Mouse (Mus musculus): ENCODE measurements around the gene Cyb561d1. TPM values are rescaled to one million over a fixed set of nuclear protein-coding genes. Genes with fewer than 3 reads are reported as not detected.
A peak's percentile ranks its signal among the peaks of the same experiment; 100 is the strongest.

The Cyb561d1 gene
- polyA plus RNA-seq, 1 experiment from 2014 or later = 2.8 TPM

DNA sequence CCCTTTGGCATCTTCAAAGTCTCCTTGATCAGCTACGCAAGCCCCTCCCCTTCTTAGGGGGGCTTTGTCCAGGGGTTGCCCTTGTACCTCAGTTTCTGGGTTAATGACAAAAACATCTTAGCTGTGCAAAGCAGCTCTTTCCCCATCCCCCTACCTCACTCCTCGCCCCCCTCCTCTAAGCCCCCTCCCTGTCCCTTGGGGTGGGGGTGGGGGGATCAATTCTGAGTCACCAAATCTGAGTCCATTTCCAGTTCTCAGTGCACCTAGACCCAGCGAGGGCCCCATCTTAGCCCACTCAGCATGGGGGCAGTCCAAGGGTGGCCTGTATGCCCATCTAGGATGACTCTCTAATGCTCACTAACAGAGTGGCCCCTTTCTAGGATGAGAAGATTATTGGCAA, 8.0 kb upstream of the Cyb561d1 start:
- 63% methylated on average over 3 of the region's 3 CpGs for WGBS
- no peaks in the 10 kb centered on the region for H3K9me3 ChIP-seq (ENCODE audit: control insufficient read depth, low read depth, low read length)
- ATAC-seq (ENCODE audit: insufficient number of reproducible peaks, insufficient read depth, low FRiP score, low read depth) = no peak
- no peak overlapping the region for H3K27ac ChIP-seq (ENCODE audit: low read length)
- peak overlapping the region; percentile 59 for H3K4me3 ChIP-seq (ENCODE audit: low read depth, low read length)
- H3K9ac ChIP-seq (replicated peaks; ENCODE audit: low read depth, low read length) = no peak overlapping the region; the same call in 1 of the 2 replicates
- peak overlapping the region; percentile 92 for H3K4me2 ChIP-seq (replicated peaks; ENCODE audit: low read depth, low read length)
- no peaks in the 10 kb centered on the region for H3K27me3 ChIP-seq (ENCODE audit: control insufficient read depth, insufficient read depth, low read length)
- peaks cover 16% of the 10 kb centered on the region for H3K4me1 ChIP-seq (ENCODE audit: control insufficient read depth, insufficient read depth, low read length)
- peaks cover 14% of the 10 kb centered on the region for H3K36me3 ChIP-seq (ENCODE audit: control insufficient read depth, insufficient read depth, low read length)

DNA sequence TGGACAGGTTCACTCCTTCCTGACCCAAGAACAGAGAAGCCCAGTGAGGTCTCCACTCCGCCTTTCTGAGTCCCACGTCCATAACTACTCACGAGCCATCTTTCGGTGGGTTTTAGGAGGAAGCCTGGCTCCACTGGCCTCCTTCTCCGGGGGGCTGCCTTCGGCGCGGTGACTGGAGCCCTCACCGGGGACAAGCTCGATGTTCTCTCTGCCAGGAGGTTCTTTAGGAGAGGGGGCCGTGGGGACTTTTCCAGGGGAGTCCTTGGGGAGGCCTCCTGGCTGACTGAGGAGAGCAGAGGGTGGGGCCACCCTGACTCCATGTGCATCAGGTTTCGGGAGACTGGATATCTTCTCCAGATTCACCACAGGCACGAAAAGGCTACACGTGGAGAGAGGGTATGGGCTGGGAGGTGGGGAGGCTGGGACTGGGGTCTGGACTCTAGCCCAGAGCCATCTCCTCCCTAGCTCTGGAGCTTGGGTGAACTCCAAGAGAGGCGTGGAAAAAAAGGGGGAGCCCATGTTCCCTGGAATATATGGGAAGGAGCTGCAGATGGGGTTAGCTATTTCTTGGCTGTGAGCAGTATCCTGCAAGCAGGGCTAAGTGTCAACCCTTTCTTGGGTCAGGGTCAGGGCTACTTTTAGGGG, 5.8 kb upstream of the Cyb561d1 start:
- Histone ChIP-seq H3K4me2 (replicated peaks; ENCODE audit: low read depth, low read length) (no peak overlapping the region), H3K36me3 (ENCODE audit: control insufficient read depth, insufficient read depth, low read length) (peaks cover 28% of the 10 kb centered on the region), H3K9ac (replicated peaks; ENCODE audit: low read depth, low read length) (no peak overlapping the region), H3K27ac (ENCODE audit: low read length) (no peak overlapping the region; the same call in 1 of the 2 replicates), H3K27me3 (ENCODE audit: control insufficient read depth, insufficient read depth, low read length) (no peaks in the 10 kb centered on the region), H3K4me3 (ENCODE audit: low read depth, low read length) (no peak overlapping the region), H3K9me3 (ENCODE audit: control insufficient read depth, low read depth, low read length) (no peaks in the 10 kb centered on the region), H3K4me1 (ENCODE audit: control insufficient read depth, insufficient read depth, low read length) (peaks cover 20% of the 10 kb centered on the region)
- WGBS = 72% methylated on average over 15 of the region's 15 CpGs
- no peak for ATAC-seq (ENCODE audit: insufficient number of reproducible peaks, insufficient read depth, low FRiP score, low read depth)

DNA sequence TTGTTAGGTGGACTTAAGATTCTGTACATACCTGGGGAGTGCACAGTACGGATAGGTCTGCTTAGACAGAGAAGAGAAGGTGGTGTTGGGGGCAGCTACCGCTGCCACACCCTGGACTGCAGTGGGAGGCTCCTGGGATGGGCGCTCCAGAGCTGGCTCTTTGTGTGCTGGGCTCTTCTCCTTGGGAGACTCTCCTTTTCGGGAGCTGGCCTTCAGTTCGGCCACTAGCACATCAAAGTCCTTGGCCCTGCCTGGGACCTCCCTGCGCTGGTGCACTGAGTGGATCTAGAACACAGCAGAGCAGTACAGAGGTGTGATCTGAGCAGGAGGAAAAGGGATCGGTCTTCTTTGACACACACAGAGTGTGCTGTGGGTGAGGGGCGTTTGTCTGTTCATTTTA, 4.6 kb upstream of the Cyb561d1 start:
- no peak overlapping the region for H3K4me2 ChIP-seq (replicated peaks; ENCODE audit: low read depth, low read length)
- peaks cover 29% of the 10 kb centered on the region for H3K36me3 ChIP-seq (ENCODE audit: control insufficient read depth, insufficient read depth, low read length)
- H3K9ac ChIP-seq (replicated peaks; ENCODE audit: low read depth, low read length) = no peak overlapping the region

DNA sequence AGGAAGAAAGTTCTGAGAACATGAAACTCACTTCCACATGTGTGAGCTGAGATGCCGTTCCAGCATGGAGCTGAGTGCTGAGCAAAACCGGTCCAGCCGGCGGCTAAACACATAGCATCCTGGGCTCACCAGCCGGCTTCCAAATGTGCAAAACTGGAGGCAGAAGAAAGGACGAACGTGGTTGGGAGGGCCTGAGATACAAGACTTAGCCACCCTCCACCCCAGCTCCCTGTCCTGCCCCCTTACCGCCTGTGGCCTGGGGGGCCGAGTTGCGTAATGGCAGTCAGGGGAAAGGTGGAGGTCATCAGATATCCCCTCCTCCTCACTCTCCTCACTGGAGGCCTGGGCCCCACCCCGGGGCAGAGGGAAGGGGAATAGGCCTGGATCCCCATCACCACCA, 3.5 kb upstream of the Cyb561d1 start:
- H3K9ac ChIP-seq (replicated peaks; ENCODE audit: low read depth, low read length) = no peak overlapping the region
- WGBS = 90% methylated on average over 11 of the region's 11 CpGs
- H3K27me3 ChIP-seq (ENCODE audit: control insufficient read depth, insufficient read depth, low read length) = no peaks in the 10 kb centered on the region
- peaks cover 29% of the 10 kb centered on the region for H3K36me3 ChIP-seq (ENCODE audit: control insufficient read depth, insufficient read depth, low read length)
- no peak for ATAC-seq (ENCODE audit: insufficient number of reproducible peaks, insufficient read depth, low FRiP score, low read depth)
- no peaks in the 10 kb centered on the region for H3K9me3 ChIP-seq (ENCODE audit: control insufficient read depth, low read depth, low read length)
- no peak overlapping the region for H3K4me2 ChIP-seq (replicated peaks; ENCODE audit: low read depth, low read length)
- peaks cover 24% of the 10 kb centered on the region for H3K4me1 ChIP-seq (ENCODE audit: control insufficient read depth, insufficient read depth, low read length)
- no peak overlapping the region for H3K27ac ChIP-seq (ENCODE audit: low read length)
- no peak overlapping the region for H3K4me3 ChIP-seq (ENCODE audit: low read depth, low read length)

More for the DNA sequence above, 4.6 kb upstream of the Cyb561d1 start:
- ATAC-seq (ENCODE audit: insufficient number of reproducible peaks, insufficient read depth, low FRiP score, low read depth) = no peak
- H3K27me3 ChIP-seq (ENCODE audit: control insufficient read depth, insufficient read depth, low read length) = no peaks in the 10 kb centered on the region
- H3K9me3 ChIP-seq (ENCODE audit: control insufficient read depth, low read depth, low read length) = no peaks in the 10 kb centered on the region
- H3K27ac ChIP-seq (ENCODE audit: low read length) = no peak overlapping the region
- no peak overlapping the region for H3K4me3 ChIP-seq (ENCODE audit: low read depth, low read length)
- H3K4me1 ChIP-seq (ENCODE audit: control insufficient read depth, insufficient read depth, low read length) = peaks cover 27% of the 10 kb centered on the region
- WGBS = 92% methylated on average over 8 of the region's 8 CpGs

DNA sequence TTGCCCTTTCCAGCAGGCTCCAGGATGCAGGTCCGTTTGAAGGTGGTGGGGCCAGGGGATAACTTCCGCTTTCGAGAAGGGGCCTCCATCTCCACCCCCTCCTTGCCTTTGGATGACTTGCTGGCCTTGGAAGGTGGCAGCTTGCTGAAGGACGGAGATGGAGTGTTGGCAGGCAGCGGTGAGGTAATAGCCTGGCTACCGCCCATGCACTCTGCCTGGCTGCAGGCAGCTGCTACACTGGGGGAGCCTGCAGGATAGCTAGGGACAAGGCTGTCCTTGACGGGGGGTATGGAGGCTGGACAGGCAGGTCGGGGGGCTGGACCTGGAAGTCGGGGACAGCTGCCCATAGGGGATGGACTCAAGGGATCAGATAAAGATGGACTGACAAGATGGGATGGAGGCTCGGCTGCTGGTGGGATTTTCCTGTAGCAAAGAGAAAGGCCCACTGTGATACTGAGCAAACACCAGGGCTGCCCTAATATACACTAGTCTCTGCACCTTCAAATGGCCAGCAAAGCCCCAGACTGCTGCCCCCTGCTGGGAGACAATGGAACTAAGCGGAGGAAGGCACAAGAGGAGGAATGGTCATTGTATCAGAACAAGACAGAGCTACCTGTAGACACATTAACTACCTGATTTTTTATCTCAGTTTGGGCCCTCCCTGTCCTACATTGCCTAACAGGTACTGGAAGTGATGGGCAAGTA, 2.8 kb upstream of the Cyb561d1 start:
- peaks cover 29% of the 10 kb centered on the region for H3K36me3 ChIP-seq (ENCODE audit: control insufficient read depth, insufficient read depth, low read length)
- H3K9me3 ChIP-seq (ENCODE audit: control insufficient read depth, low read depth, low read length) = no peaks in the 10 kb centered on the region
- peaks cover 17% of the 10 kb centered on the region for H3K4me1 ChIP-seq (ENCODE audit: control insufficient read depth, insufficient read depth, low read length)
- ATAC-seq (ENCODE audit: insufficient number of reproducible peaks, insufficient read depth, low FRiP score, low read depth) = no peak
- no peak overlapping the region for H3K4me2 ChIP-seq (replicated peaks; ENCODE audit: low read depth, low read length)
- WGBS = 85% methylated on average over 11 of the region's 11 CpGs
- no peak overlapping the region for H3K4me3 ChIP-seq (ENCODE audit: low read depth, low read length)
- no peaks in the 10 kb centered on the region for H3K27me3 ChIP-seq (ENCODE audit: control insufficient read depth, insufficient read depth, low read length)
- H3K9ac ChIP-seq (replicated peaks; ENCODE audit: low read depth, low read length) = no peak overlapping the region
- H3K27ac ChIP-seq (ENCODE audit: low read length) = no peak overlapping the region; the same call in 1 of the 2 replicates

DNA sequence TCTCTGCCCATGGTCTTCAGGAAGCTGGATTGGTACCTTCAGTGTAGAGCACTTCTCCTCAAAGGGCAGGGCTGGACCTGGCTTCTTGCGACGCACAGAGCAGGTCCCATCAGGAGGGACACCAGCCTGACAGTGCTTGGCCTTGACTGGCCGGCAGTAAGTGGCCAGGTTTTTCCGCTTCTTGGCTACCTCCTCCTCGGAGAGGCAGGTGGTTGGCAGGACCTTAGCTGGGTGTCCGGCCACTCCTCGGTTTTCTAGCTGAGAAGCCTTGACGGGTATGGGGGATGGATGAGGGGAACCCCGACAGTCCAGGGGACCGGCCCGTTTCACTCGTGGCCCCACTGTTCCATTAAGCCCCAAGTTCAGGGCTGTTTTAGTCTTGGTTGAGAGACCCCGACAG, 2.2 kb upstream of the Cyb561d1 start:
- Histone ChIP-seq H3K36me3 (ENCODE audit: control insufficient read depth, insufficient read depth, low read length) (peaks cover 29% of the 10 kb centered on the region), H3K4me3 (ENCODE audit: low read depth, low read length) (no peak overlapping the region), H3K4me2 (replicated peaks; ENCODE audit: low read depth, low read length) (no peak overlapping the region), H3K4me1 (ENCODE audit: control insufficient read depth, insufficient read depth, low read length) (peaks cover 13% of the 10 kb centered on the region), H3K27ac (ENCODE audit: low read length) (no peak overlapping the region; the same call in 1 of the 2 replicates), H3K9ac (replicated peaks; ENCODE audit: low read depth, low read length) (no peak overlapping the region), H3K9me3 (ENCODE audit: control insufficient read depth, low read depth, low read length) (no peaks in the 10 kb centered on the region), H3K27me3 (ENCODE audit: control insufficient read depth, insufficient read depth, low read length) (no peaks in the 10 kb centered on the region)
- WGBS = 92% methylated on average over 13 of the region's 13 CpGs
- no peak for ATAC-seq (ENCODE audit: insufficient number of reproducible peaks, insufficient read depth, low FRiP score, low read depth)

DNA sequence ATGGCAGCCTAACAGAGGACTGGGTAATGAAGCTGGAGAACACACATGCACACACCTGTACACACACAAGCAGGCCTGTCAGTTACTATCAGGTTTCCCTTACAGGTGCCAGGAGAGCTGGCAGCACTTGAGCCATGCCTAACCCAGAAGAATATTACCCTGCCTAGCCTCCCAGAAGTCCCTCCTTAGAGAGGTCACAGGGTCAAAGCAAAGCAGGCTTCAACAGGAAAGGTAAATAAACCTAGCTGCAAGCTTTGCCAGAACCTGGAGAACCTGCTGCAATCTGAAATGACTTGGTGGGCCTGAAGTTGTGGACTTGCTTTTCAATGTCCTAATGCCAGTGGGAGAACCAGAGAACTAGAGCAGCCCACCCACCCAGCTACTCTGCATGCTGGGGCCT, 1.5 kb upstream of the Cyb561d1 start:
- Histone ChIP-seq H3K9me3 (ENCODE audit: control insufficient read depth, low read depth, low read length) (no peaks in the 10 kb centered on the region), H3K4me3 (ENCODE audit: low read depth, low read length) (no peak overlapping the region), H3K4me1 (ENCODE audit: control insufficient read depth, insufficient read depth, low read length) (peaks cover 13% of the 10 kb centered on the region), H3K9ac (replicated peaks; ENCODE audit: low read depth, low read length) (no peak overlapping the region), H3K4me2 (replicated peaks; ENCODE audit: low read depth, low read length) (no peak overlapping the region), H3K27me3 (ENCODE audit: control insufficient read depth, insufficient read depth, low read length) (no peaks in the 10 kb centered on the region), H3K36me3 (ENCODE audit: control insufficient read depth, insufficient read depth, low read length) (peaks cover 29% of the 10 kb centered on the region), H3K27ac (ENCODE audit: low read length) (peak overlapping the region; percentile 21; the same call in 1 of the 2 replicates)
- ATAC-seq (ENCODE audit: insufficient number of reproducible peaks, insufficient read depth, low FRiP score, low read depth) = no peak

DNA sequence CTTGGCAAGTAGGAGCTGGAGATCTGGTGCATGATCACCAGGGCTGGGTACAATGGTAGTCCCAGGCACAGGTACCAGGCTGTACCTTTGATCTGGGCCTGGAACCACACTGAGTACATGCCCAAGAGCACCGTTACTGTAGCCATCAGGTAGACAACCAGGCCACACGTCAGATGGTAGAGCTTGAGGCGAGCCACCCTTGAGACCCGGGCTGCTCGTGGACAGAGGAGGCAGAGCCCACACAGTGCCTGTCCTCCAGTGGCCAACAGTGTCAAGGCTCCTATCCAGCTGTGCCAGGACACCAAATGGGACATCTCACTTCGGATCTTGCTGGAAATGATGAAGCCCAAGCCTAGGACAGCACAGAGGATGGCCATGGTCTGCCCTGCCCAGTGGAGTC, 1.8 kb downstream of the Cyb561d1 start:
- ATAC-seq (ENCODE audit: insufficient number of reproducible peaks, insufficient read depth, low FRiP score, low read depth) = no peak
- Histone ChIP-seq H3K9me3 (ENCODE audit: control insufficient read depth, low read depth, low read length) (no peaks in the 10 kb centered on the region), H3K4me2 (replicated peaks; ENCODE audit: low read depth, low read length) (no peak overlapping the region), H3K4me3 (ENCODE audit: low read depth, low read length) (no peak overlapping the region), H3K4me1 (ENCODE audit: control insufficient read depth, insufficient read depth, low read length) (peaks cover 23% of the 10 kb centered on the region; the same call in 1 of the 2 replicates), H3K27ac (ENCODE audit: low read length) (no peak overlapping the region), H3K9ac (replicated peaks; ENCODE audit: low read depth, low read length) (no peak overlapping the region), H3K36me3 (ENCODE audit: control insufficient read depth, insufficient read depth, low read length) (peaks cover 15% of the 10 kb centered on the region), H3K27me3 (ENCODE audit: control insufficient read depth, insufficient read depth, low read length) (no peaks in the 10 kb centered on the region)
- 89% methylated on average over 6 of the region's 6 CpGs for WGBS
